Mouse (Mus musculus) C2C12 (cell line): ENCODE results near the gene Phkg2.

Experiments
- CEBPB ChIP-seq: IDR thresholded peaks from one replicate; pipeline ENCODE4 v1.6.1; 2011; ENCODE audit warnings: low read depth, mild to moderate bottlenecking, control low read depth, moderate library complexity
- CTCF ChIP-seq: IDR thresholded peaks from one replicate; pipeline ENCODE4 v1.5.1; 2011; ENCODE audit not compliant: control insufficient read depth, insufficient read depth, insufficient read length
- MAX ChIP-seq: IDR thresholded peaks from one replicate; pipeline ENCODE4 v1.6.1; 2011; ENCODE audit warnings: mild to moderate bottlenecking, control low read depth
- MYOG ChIP-seq: IDR thresholded peaks from one replicate; pipeline ENCODE4 v1.6.1; 2011; ENCODE audit not compliant: control insufficient read depth, insufficient read length; ENCODE audit errors: extremely low read depth
- USF1 ChIP-seq: IDR thresholded peaks from one replicate; pipeline ENCODE4 v1.6.1; 2011; ENCODE audit warnings: low read depth, mild to moderate bottlenecking, control low read depth, moderate library complexity

DNA sequence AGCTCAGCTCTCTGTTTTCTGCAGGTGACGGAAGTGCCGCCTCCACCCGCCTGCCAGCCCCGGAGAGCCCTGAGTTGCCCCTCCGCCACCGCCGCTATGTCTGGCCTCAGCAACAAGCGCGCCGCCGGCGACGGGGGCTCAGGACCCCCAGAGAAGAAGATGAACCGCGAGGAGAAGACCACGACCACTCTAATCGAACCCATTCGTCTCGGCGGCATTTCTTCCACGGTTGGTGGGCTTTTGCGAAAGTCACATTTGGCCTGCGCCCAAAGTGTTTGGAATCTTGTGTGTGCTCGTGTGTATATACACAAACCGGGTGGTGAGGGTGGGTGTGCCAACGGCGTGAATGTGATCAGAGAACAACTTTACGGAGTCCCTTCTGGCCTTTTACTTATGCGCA is 15.8 kb downstream of the Phkg2 start:
- TF ChIP-seq CTCF (no peak), USF1 (no peak), MAX (no peak), MYOG (no peak), CEBPB (no peak)
